Mouse (Mus musculus) myocyte (in vitro differentiated cells): Measurements from ENCODE around the gene Rad51b.

Experiments
- E2F4 ChIP-seq: IDR thresholded peaks from one replicate; pipeline ENCODE4 v1.6.1; 2011; ENCODE audit warnings: mild to moderate bottlenecking, control low read depth, moderate library complexity; ENCODE audit not compliant: insufficient read depth
- MAX ChIP-seq: IDR thresholded peaks from one replicate; pipeline ENCODE4 v1.6.1; 2011; ENCODE audit warnings: low read depth, mild to moderate bottlenecking, control low read depth
- MYOD1 ChIP-seq, 3 experiments: IDR thresholded peaks; one replicate each; pipeline ENCODE4 v1.6.1; 2011; ENCODE audit warnings: control low read depth in 2 of 3, low read depth in 2 of 3, mild to moderate bottlenecking in 2 of 3, moderate library complexity in 1 of 3; ENCODE audit not compliant: insufficient read length in 2 of 3, control insufficient read depth in 1 of 3
- POLR2A ChIP-seq: IDR thresholded peaks from one replicate; pipeline ENCODE4 v1.6.1; 2011; ENCODE audit warnings: low read depth, mild to moderate bottlenecking, control low read depth, moderate library complexity; ENCODE audit not compliant: insufficient read length
- SRF ChIP-seq: IDR thresholded peaks from one replicate; pipeline ENCODE4 v1.6.1; 2011; ENCODE audit warnings: low read depth; ENCODE audit not compliant: control insufficient read depth, insufficient read length
- TCF12 ChIP-seq: IDR thresholded peaks from one replicate; pipeline ENCODE4 v1.6.1; 2011; ENCODE audit warnings: mild to moderate bottlenecking, control low read depth; ENCODE audit not compliant: poor library complexity, insufficient read depth, severe bottlenecking

DNA sequence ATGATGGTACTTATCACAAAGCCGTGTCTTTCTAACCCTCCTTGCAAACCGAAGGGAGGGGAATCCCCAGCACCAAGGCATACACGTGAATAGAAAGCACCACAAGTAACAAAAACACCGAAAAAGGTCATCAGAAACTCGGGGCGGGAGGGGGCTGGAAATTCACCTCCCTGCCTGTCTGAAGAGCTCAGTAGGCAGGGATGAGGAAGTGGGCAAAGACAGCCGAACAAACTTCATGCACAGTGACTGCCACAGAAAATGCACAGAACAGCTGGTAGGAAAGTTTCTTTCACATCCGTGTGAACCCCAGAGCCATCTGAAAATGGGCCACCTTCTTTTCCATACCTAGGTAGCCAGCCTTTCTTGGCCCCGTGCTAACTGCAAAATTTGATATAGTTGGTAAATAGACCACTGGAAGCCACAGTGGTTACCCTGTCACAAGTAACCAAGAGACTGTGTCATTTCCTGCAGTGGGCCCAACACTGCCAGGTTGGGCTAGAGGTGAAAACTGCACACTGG, 349.6 kb downstream of the Rad51b start:
- TF ChIP-seq MYOD1 (IDR thresholded peaks at IDR 0.05; ENCODE audit: control insufficient read depth in 1 of 3, insufficient read length in 2 of 3, low read depth in 2 of 3) (no peak), POLR2A (no peak), E2F4 (no peak), TCF12 (no peak), SRF (no peak), MAX (no peak)
